Mouse (Mus musculus) myocyte (in vitro differentiated cells): Measurements from ENCODE around the gene Kif26b.

ENCODE experiments used
- MAX ChIP-seq: IDR thresholded peaks from one replicate; pipeline ENCODE4 v1.6.1; 2011; ENCODE audit warnings: low read depth, mild to moderate bottlenecking, control low read depth
- MYOD1 ChIP-seq, 3 experiments: IDR thresholded peaks; one replicate each; pipeline ENCODE4 v1.6.1; 2011; ENCODE audit warnings: control low read depth in 2 of 3, low read depth in 2 of 3, mild to moderate bottlenecking in 2 of 3, moderate library complexity in 1 of 3; ENCODE audit not compliant: insufficient read length in 2 of 3, control insufficient read depth in 1 of 3
- POLR2A ChIP-seq: IDR thresholded peaks from one replicate; pipeline ENCODE4 v1.6.1; 2011; ENCODE audit warnings: low read depth, mild to moderate bottlenecking, control low read depth, moderate library complexity; ENCODE audit not compliant: insufficient read length
- TCF12 ChIP-seq: IDR thresholded peaks from one replicate; pipeline ENCODE4 v1.6.1; 2011; ENCODE audit warnings: mild to moderate bottlenecking, control low read depth; ENCODE audit not compliant: poor library complexity, insufficient read depth, severe bottlenecking
- TCF3 ChIP-seq: IDR thresholded peaks from one replicate; pipeline ENCODE4 v1.6.1; 2011; ENCODE audit warnings: low read depth, control low read depth; ENCODE audit not compliant: insufficient read length

DNA sequence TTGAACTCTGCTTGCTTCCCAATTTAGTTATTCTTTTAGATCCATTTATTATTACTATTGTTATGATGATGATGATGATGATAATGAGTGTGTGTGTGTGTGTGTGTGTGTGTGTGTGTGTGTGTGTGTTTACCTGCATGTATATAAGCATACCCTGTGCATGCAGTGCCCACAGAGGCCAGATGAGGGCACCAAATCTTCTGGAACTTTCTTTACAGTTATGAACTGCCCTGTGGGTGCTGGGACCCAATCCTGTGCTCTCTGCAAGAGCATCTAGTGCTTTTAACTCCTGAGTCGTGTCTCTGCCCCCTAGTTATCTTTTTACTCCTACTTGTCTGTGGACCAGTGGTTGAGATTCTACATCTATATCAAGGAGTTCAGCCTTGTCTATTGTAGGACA lies 219.7 kb downstream of the Kif26b start:
- TF ChIP-seq MAX (no peak), POLR2A (no peak), MYOD1 (IDR thresholded peaks at IDR 0.05; ENCODE audit: control insufficient read depth in 1 of 3, insufficient read length in 2 of 3, low read depth in 2 of 3) (no peak), TCF12 (no peak), TCF3 (no peak)
